Mouse (Mus musculus): ENCODE data around the gene Man2a2. TPM values are rescaled to one million over a fixed set of nuclear protein-coding genes. Genes with fewer than 3 reads are reported as not detected.

Man2a2 gene
- total and polyA plus RNA-seq, 2 experiments from 2014 or later: 16.6 to 70.2 TPM

GRCm38 (mm10) chr7:80317439-80318115 is 53.6 kb downstream of the Man2a2 start:
- H3K36me3 ChIP-seq (ENCODE audit: insufficient read depth, low read length): peaks cover 39% of the 10 kb centered on the region
- no peak overlapping the region for H3K4me3 ChIP-seq (ENCODE audit: low read depth, low read length)
- H3K9ac ChIP-seq (replicated peaks; ENCODE audit: low read length, poor library complexity, severe bottlenecking): no peak overlapping the region
- H3K4me1 ChIP-seq (ENCODE audit: insufficient read depth, low read length): no peaks in the 10 kb centered on the region
- TF ChIP-seq CTCF (IDR thresholded peaks at IDR 0.05): no peak
- no peak for ATAC-seq (ENCODE audit: low FRiP score)
- no peaks in the 10 kb centered on the region for H3K9me3 ChIP-seq (ENCODE audit: low read length)
- DNase-seq (ENCODE audit: low spot score): no peak
- H3K4me2 ChIP-seq (ENCODE audit: low read depth, low read length, poor library complexity, severe bottlenecking): no peak overlapping the region
- WGBS: 77% methylated on average over 1 of the region's 1 CpGs
- no peak overlapping the region for H3K27ac ChIP-seq (ENCODE audit: low read depth, low read length)
- no peaks in the 10 kb centered on the region for H3K27me3 ChIP-seq (ENCODE audit: insufficient read depth, low read length)

DNA sequence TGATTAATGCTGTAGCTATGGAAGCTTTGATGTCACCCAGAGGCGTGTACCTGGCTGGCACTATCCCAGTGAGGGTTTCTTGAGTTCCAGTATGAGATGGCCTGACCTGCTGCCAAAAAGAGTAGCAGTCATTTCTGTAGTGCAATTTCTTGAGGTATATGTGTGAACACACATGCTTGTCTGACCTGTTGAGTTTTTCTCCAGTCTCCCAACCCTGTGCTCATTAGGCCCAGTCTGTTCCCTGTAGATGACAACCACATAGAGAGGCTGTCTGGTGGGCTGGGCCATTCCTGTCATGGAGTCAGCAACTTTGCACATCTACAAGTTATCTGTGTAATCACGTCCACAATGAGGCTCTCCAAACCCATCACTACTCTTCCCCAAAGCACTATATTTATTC is 55.4 kb downstream of the Man2a2 start:
- peaks cover 37% of the 10 kb centered on the region for H3K36me3 ChIP-seq (ENCODE audit: insufficient read depth, low read length)
- no peak overlapping the region for H3K9ac ChIP-seq (replicated peaks; ENCODE audit: low read length, poor library complexity, severe bottlenecking)
- H3K27me3 ChIP-seq (ENCODE audit: insufficient read depth, low read length): no peaks in the 10 kb centered on the region
- WGBS: 78% methylated on average over 2 of the region's 2 CpGs
- H3K4me3 ChIP-seq (ENCODE audit: low read depth, low read length): no peak overlapping the region
- no peak for TF ChIP-seq CTCF (IDR thresholded peaks at IDR 0.05)
- H3K9me3 ChIP-seq (ENCODE audit: low read length): no peaks in the 10 kb centered on the region
- DNase-seq (ENCODE audit: low spot score) (no peak), ATAC-seq (ENCODE audit: low FRiP score) (no peak)
- no peak overlapping the region for H3K4me2 ChIP-seq (ENCODE audit: low read depth, low read length, poor library complexity, severe bottlenecking)
- H3K27ac ChIP-seq (ENCODE audit: low read depth, low read length): no peak overlapping the region
- no peaks in the 10 kb centered on the region for H3K4me1 ChIP-seq (ENCODE audit: insufficient read depth, low read length)

- Histone ChIP-seq H3K4me1 (ENCODE audit: insufficient read depth, low read length) (no peaks in the 10 kb centered on the region), H3K36me3 (ENCODE audit: insufficient read depth, low read length) (peaks cover 16% of the 10 kb centered on the region), H3K4me2 (ENCODE audit: low read depth, low read length, poor library complexity, severe bottlenecking) (no peak overlapping the region), H3K4me3 (ENCODE audit: low read depth, low read length) (no peak overlapping the region), H3K27ac (ENCODE audit: low read depth, low read length) (no peak overlapping the region), H3K9ac (replicated peaks; ENCODE audit: low read length, poor library complexity, severe bottlenecking) (no peak overlapping the region), H3K9me3 (ENCODE audit: low read length) (no peaks in the 10 kb centered on the region), H3K27me3 (ENCODE audit: insufficient read depth, low read length) (no peaks in the 10 kb centered on the region)
- WGBS: 89% methylated on average over 7 of the region's 7 CpGs
- no peak for TF ChIP-seq CTCF (IDR thresholded peaks at IDR 0.05)
- ATAC-seq (ENCODE audit: low FRiP score): no peak
- no peak for DNase-seq (ENCODE audit: low spot score)
Observed at GRCm38 (mm10) chr7:80310771-80311170, 60.4 kb downstream of the Man2a2 start.

DNA sequence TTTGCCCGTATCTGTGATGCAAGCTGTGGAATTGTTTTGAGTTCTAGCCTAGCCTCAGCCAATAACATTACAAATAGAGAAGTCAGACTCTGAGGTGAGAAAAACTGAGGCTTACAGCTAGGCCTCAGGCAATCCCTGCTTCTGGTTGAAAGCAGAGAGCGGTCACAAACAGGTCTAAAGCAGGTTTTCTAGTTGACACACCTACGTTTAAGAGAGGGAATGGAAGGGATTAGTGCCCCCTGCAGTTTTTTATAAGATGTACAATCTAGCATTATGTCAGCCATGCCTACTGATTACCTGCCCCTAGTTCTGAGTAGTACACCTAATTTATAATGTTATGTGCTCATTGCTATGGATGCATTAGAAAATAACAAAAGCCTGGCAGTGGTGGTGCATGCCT is 63.4 kb downstream of the Man2a2 start:
- Histone ChIP-seq H3K27me3 (ENCODE audit: insufficient read depth, low read length) (no peaks in the 10 kb centered on the region), H3K4me2 (ENCODE audit: low read depth, low read length, poor library complexity, severe bottlenecking) (no peak overlapping the region), H3K4me1 (ENCODE audit: insufficient read depth, low read length) (no peaks in the 10 kb centered on the region), H3K9me3 (ENCODE audit: low read length) (no peaks in the 10 kb centered on the region), H3K27ac (ENCODE audit: low read depth, low read length) (no peak overlapping the region), H3K9ac (replicated peaks; ENCODE audit: low read length, poor library complexity, severe bottlenecking) (no peak overlapping the region), H3K4me3 (ENCODE audit: low read depth, low read length) (no peak overlapping the region), H3K36me3 (ENCODE audit: insufficient read depth, low read length) (no peaks in the 10 kb centered on the region)
- TF ChIP-seq CTCF (IDR thresholded peaks at IDR 0.05): peak; percentile 12; the same call in 1 of the 2 replicates
- WGBS: 80% methylated on average over 3 of the region's 3 CpGs
- no peak for DNase-seq (ENCODE audit: low spot score)
- no peak for ATAC-seq (ENCODE audit: low FRiP score)

- Histone ChIP-seq H3K9me3 (ENCODE audit: low read length) (no peaks in the 10 kb centered on the region), H3K4me3 (ENCODE audit: low read depth, low read length) (no peak overlapping the region), H3K4me2 (ENCODE audit: low read depth, low read length, poor library complexity, severe bottlenecking) (no peak overlapping the region), H3K27ac (ENCODE audit: low read depth, low read length) (no peak overlapping the region), H3K9ac (replicated peaks; ENCODE audit: low read length, poor library complexity, severe bottlenecking) (no peak overlapping the region), H3K36me3 (ENCODE audit: insufficient read depth, low read length) (no peaks in the 10 kb centered on the region), H3K4me1 (ENCODE audit: insufficient read depth, low read length) (no peaks in the 10 kb centered on the region), H3K27me3 (ENCODE audit: insufficient read depth, low read length) (no peaks in the 10 kb centered on the region)
- DNase-seq (ENCODE audit: low spot score) (no peak), ATAC-seq (ENCODE audit: low FRiP score) (no peak)
- TF ChIP-seq CTCF (IDR thresholded peaks at IDR 0.05): 0 out of 2 replicates have a peak, but pooled peaks have one; percentile 14
- WGBS: 87% methylated on average over 2 of the region's 2 CpGs
Observed at GRCm38 (mm10) chr7:80301522-80301921, 69.7 kb downstream of the Man2a2 start.

DNA sequence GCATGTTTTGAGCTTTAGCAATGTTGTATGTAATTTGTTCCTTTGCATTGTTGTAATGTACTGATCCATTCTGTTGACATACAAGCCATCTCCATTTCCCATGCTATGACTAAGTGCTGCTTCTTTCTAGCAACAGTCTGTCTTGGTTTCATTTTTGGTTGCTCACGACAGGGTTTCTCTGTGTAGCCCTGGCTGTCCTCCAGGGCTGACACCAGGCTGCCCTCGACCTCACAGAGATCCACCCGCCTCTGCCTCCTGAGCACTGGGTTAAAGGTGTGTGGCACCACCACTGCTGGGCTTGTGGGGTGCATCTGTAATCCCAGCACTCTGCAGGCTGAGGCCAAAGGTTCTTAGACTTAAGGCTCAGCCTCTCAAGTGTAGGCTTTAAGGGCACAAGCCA is 71.6 kb downstream of the Man2a2 start:
- Histone ChIP-seq H3K9me3 (ENCODE audit: low read length) (no peaks in the 10 kb centered on the region), H3K27ac (ENCODE audit: low read depth, low read length) (no peak overlapping the region), H3K36me3 (ENCODE audit: insufficient read depth, low read length) (no peaks in the 10 kb centered on the region), H3K4me1 (ENCODE audit: insufficient read depth, low read length) (no peaks in the 10 kb centered on the region), H3K9ac (replicated peaks; ENCODE audit: low read length, poor library complexity, severe bottlenecking) (no peak overlapping the region), H3K27me3 (ENCODE audit: insufficient read depth, low read length) (no peaks in the 10 kb centered on the region), H3K4me3 (ENCODE audit: low read depth, low read length) (no peak overlapping the region), H3K4me2 (ENCODE audit: low read depth, low read length, poor library complexity, severe bottlenecking) (no peak overlapping the region)
- 94% methylated on average over 3 of the region's 3 CpGs for WGBS
- no peak for TF ChIP-seq CTCF (IDR thresholded peaks at IDR 0.05)
- no peak for ATAC-seq (ENCODE audit: low FRiP score)
- DNase-seq (ENCODE audit: low spot score): no peak

Other genes starting within 250 kb of the Man2a2 start
- 40.3 and 43.7 TPM in 2 replicates for gene Sema4b, start 184.5 kb downstream of the Man2a2 start, total RNA-seq (2014; rRNA removed)
- gene Sema4b, start 184.5 kb downstream of the Man2a2 start, polyA plus RNA-seq (2015; fragmentation: Nextera tagmentation; extraction: Ambion mirVana): 26.3 and 29.2 TPM in 2 replicates
- gene Cib1, start 138.6 kb downstream of the Man2a2 start, total RNA-seq (2014; rRNA removed): 15.2 and 22.3 TPM in 2 replicates
- 30.6 and 33.7 TPM in 2 replicates for gene Cib1, start 138.6 kb downstream of the Man2a2 start, polyA plus RNA-seq (2015; fragmentation: Nextera tagmentation; extraction: Ambion mirVana)
- 5.9 and 7.4 TPM in 2 replicates for gene Gdpgp1, start 138.5 kb downstream of the Man2a2 start, total RNA-seq (2014; rRNA removed)
- 2.5 and 2.8 TPM in 2 replicates for gene Gdpgp1, start 138.5 kb downstream of the Man2a2 start, polyA plus RNA-seq (2015; fragmentation: Nextera tagmentation; extraction: Ambion mirVana)
- gene Ttll13, start 125.0 kb downstream of the Man2a2 start, total RNA-seq (2014; rRNA removed): 1.2 and 1.6 TPM in 2 replicates
- 2.4 and 3.2 TPM in 2 replicates for gene Ttll13, start 125.0 kb downstream of the Man2a2 start, polyA plus RNA-seq (2015; fragmentation: Nextera tagmentation; extraction: Ambion mirVana)
- gene Ngrn, start 110.2 kb downstream of the Man2a2 start, total RNA-seq (2014; rRNA removed): 50.9 and 76.4 TPM in 2 replicates
- 80.6 and 84.8 TPM in 2 replicates for gene Ngrn, start 110.2 kb downstream of the Man2a2 start, polyA plus RNA-seq (2015; fragmentation: Nextera tagmentation; extraction: Ambion mirVana)
- gene Vps33b, start 101.7 kb downstream of the Man2a2 start, total RNA-seq (2014; rRNA removed): 25.0 and 35.4 TPM in 2 replicates
- 15.3 and 18.3 TPM in 2 replicates for gene Vps33b, start 101.7 kb downstream of the Man2a2 start, polyA plus RNA-seq (2015; fragmentation: Nextera tagmentation; extraction: Ambion mirVana)
- gene Prc1, start 76.9 kb downstream of the Man2a2 start, total RNA-seq (2014; rRNA removed): 12.9 and 13.2 TPM in 2 replicates
- gene Prc1, start 76.9 kb downstream of the Man2a2 start, polyA plus RNA-seq (2015; fragmentation: Nextera tagmentation; extraction: Ambion mirVana): 13.3 and 14.1 TPM in 2 replicates
- 22.7 and 30.6 TPM in 2 replicates for gene Rccd1, start 46.9 kb downstream of the Man2a2 start, total RNA-seq (2014; rRNA removed)
- 7.4 and 7.9 TPM in 2 replicates for gene Rccd1, start 46.9 kb downstream of the Man2a2 start, polyA plus RNA-seq (2015; fragmentation: Nextera tagmentation; extraction: Ambion mirVana)
- 51.0 and 63.3 TPM in 2 replicates for gene Unc45a, start 30.4 kb downstream of the Man2a2 start, total RNA-seq (2014; rRNA removed)
- gene Unc45a, start 30.4 kb downstream of the Man2a2 start, polyA plus RNA-seq (2015; fragmentation: Nextera tagmentation; extraction: Ambion mirVana): 54.6 and 55.9 TPM in 2 replicates
- 35.9 and 36.7 TPM in 2 replicates for gene Hddc3, start 28.3 kb downstream of the Man2a2 start, total RNA-seq (2014; rRNA removed)
- 15.1 and 16.8 TPM in 2 replicates for gene Hddc3, start 28.3 kb downstream of the Man2a2 start, polyA plus RNA-seq (2015; fragmentation: Nextera tagmentation; extraction: Ambion mirVana)
- 4.3 and 7.9 TPM in 2 replicates for gene Fes, start 16.6 kb upstream of the Man2a2 start, total RNA-seq (2014; rRNA removed)
- gene Fes, start 16.6 kb upstream of the Man2a2 start, polyA plus RNA-seq (2015; fragmentation: Nextera tagmentation; extraction: Ambion mirVana): 3.1 and 3.7 TPM in 2 replicates
- gene Furin, start 34.1 kb upstream of the Man2a2 start, total RNA-seq (2014; rRNA removed): 16.6 TPM in 2 replicates
- 5.0 and 6.0 TPM in 2 replicates for gene Furin, start 34.1 kb upstream of the Man2a2 start, polyA plus RNA-seq (2015; fragmentation: Nextera tagmentation; extraction: Ambion mirVana)
- gene Blm, start 163.7 kb upstream of the Man2a2 start, total RNA-seq (2014; rRNA removed): 6.4 and 8.4 TPM in 2 replicates
- 4.0 and 5.0 TPM in 2 replicates for gene Blm, start 163.7 kb upstream of the Man2a2 start, polyA plus RNA-seq (2015; fragmentation: Nextera tagmentation; extraction: Ambion mirVana)